Mouse (Mus musculus) hindbrain, embryonic 13.5 days (tissue): Measurements from ENCODE around the gene Uevld. TPM values are rescaled to one million over a fixed set of nuclear protein-coding genes. Genes with fewer than 3 reads are reported as not detected.
"Not testable (repeated sequence)": the region's sequence is repeated elsewhere in the genome, so short reads cannot be mapped to it uniquely, and the experiment has no call there.

Source experiments
- ATAC-seq: fragments of 200-750 bp; cut with Nextera tagmentation; 2 replicates; pipeline ENCODE4 v1.8.0; 2017; ENCODE audit warnings: moderate TSS enrichment; ENCODE audit not compliant: low FRiP score
- H3K27ac ChIP-seq: fragments of 300-500 bp; sonication (generic); 2 replicates; pipeline ENCODE4 v1.5.1; 2015; ENCODE audit warnings: inconsistent platforms, mild to moderate bottlenecking, moderate library complexity
- H3K27me3 ChIP-seq: fragments of 300-500 bp; sonication (generic); 2 replicates; pipeline ENCODE4 v1.6.1; 2015; ENCODE audit warnings: mild to moderate bottlenecking, inconsistent platforms
- H3K36me3 ChIP-seq: fragments of 300-500 bp; sonication (generic); 2 replicates; pipeline ENCODE4 v1.6.1; 2015; ENCODE audit warnings: mild to moderate bottlenecking, inconsistent platforms
- H3K4me1 ChIP-seq: fragments of 300-500 bp; sonication (generic); replicated peaks from 2 replicates; pipeline ENCODE4 v1.6.1; 2015; ENCODE audit warnings: inconsistent platforms
- H3K4me2 ChIP-seq: fragments of 300-500 bp; sonication (generic); 2 replicates; pipeline ENCODE4 v1.6.1; 2015; ENCODE audit warnings: inconsistent platforms, mild to moderate bottlenecking, moderate library complexity
- H3K4me3 ChIP-seq: fragments of 300-500 bp; sonication (generic); 2 replicates; pipeline ENCODE4 v1.5.1; 2015; ENCODE audit warnings: mild to moderate bottlenecking, inconsistent platforms
- H3K9ac ChIP-seq: fragments of 300-500 bp; sonication (generic); 2 replicates; pipeline ENCODE4 v1.6.1; 2015; ENCODE audit warnings: mild to moderate bottlenecking, inconsistent platforms
- H3K9me3 ChIP-seq: fragments of 300-500 bp; sonication (generic); 2 replicates; pipeline ENCODE4 v1.6.1; 2016; ENCODE audit warnings: inconsistent platforms
- WGBS: fragments of 180-500 bp; shearing (Covaris S2); methylation state at CpG from one replicate; pipeline ENCODE4 v1.1.7; 2015; 5-methylcytosine and 5-hydroxymethylcytosine counted together
- polyA plus RNA-seq: library from polyadenylated mRNA; unstranded; fragments of >200 nt; fragmentation: Nextera tagmentation; extraction: Ambion mirVana; gene quantifications from 2 replicates; pipeline ENCODE4 v1.2.1, GENCODE M21; 2015

Uevld gene
- polyA plus RNA-seq, 1 experiment from 2014 or later = 5.0 TPM

- Histone ChIP-seq H3K4me1 (peaks cover 9% of the 10 kb centered on the region), H3K9ac (no peak overlapping the region), H3K4me2 (no peak overlapping the region), H3K27me3 (no peaks in the 10 kb centered on the region), H3K9me3 (no peaks in the 10 kb centered on the region), H3K27ac (no peak overlapping the region), H3K36me3 (peaks cover 73% of the 10 kb centered on the region), H3K4me3 (no peak overlapping the region)
- ATAC-seq = no peak
- 94% methylated on average over 3 of the region's 3 CpGs for WGBS
Measured at GRCm38 (mm10) chr7:46995558-46995957, 37.2 kb upstream of the Uevld start.

DNA sequence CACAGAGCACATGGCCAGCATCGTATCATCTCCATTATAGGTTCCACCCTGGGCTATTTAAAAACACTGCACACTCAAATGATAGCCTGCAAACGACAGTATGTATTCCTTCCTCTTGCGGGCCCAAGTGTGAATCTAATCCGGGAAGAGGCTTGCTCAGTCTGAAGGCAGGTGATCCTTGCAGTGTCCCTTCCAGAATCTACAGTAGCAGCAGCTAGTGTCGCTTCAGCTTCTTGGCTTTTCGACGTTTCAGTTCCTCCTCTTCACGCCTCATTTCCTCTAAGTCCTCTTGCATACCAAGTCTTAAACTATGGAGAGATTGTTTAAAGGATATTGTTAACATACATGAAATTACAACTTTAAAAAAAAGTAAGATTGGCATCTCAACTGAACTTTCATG is 34.8 kb upstream of the Uevld start:
- no peak overlapping the region for H3K9ac ChIP-seq
- ATAC-seq = no peak
- no peak overlapping the region for H3K27ac ChIP-seq
- peaks cover 64% of the 10 kb centered on the region for H3K36me3 ChIP-seq
- H3K27me3 ChIP-seq = no peaks in the 10 kb centered on the region
- no peak overlapping the region for H3K4me2 ChIP-seq
- H3K4me1 ChIP-seq = no peaks in the 10 kb centered on the region
- no peaks in the 10 kb centered on the region for H3K9me3 ChIP-seq
- no peak overlapping the region for H3K4me3 ChIP-seq
- 86% methylated on average over 8 of the region's 8 CpGs for WGBS

DNA sequence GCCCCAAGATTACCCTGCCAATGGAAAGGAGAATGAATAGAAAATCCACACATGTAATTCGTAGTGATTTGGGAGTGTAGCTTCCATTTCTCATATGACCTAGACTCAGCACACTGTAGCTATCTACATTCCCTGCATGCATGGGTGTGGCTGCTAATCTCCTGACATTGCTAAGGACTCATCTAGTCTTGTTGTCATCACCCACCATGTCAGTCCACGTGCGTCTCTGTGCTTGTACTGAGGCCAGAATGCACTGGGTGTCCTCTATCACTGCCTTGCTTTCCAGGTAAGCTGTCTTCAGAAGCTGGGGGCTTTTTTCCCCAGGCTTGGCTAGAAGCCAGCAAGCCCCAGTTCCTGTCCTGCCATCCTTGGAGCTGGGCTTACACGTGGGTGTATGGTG is 31.1 kb upstream of the Uevld start:
- not testable (repeated sequence) for ATAC-seq, H3K9me3 ChIP-seq, H3K4me3 ChIP-seq, H3K27me3 ChIP-seq, H3K9ac ChIP-seq, H3K4me2 ChIP-seq, H3K4me1 ChIP-seq, H3K27ac ChIP-seq
- peaks cover 32% of the 10 kb centered on the region for H3K36me3 ChIP-seq
- WGBS = 82% methylated on average over 4 of the region's 4 CpGs

GRCm38 (mm10) chr7:46987073-46987472 is 28.7 kb upstream of the Uevld start:
- Histone ChIP-seq H3K9me3 (no peaks in the 10 kb centered on the region), H3K27me3 (no peaks in the 10 kb centered on the region), H3K4me1 (peaks cover 4% of the 10 kb centered on the region; the same call in 1 of the 2 replicates), H3K27ac (no peak overlapping the region), H3K9ac (no peak overlapping the region), H3K36me3 (peaks cover 12% of the 10 kb centered on the region), H3K4me3 (no peak overlapping the region), H3K4me2 (no peak overlapping the region)
- ATAC-seq = no peak
- 53% methylated on average over 2 of the region's 2 CpGs for WGBS

GRCm38 (mm10) chr7:46986646-46987045 is 28.3 kb upstream of the Uevld start:
- Histone ChIP-seq H3K4me3 (no peak overlapping the region), H3K4me1 (peaks cover 4% of the 10 kb centered on the region; the same call in 1 of the 2 replicates), H3K4me2 (no peak overlapping the region), H3K9ac (no peak overlapping the region), H3K36me3 (peaks cover 8% of the 10 kb centered on the region; the same call in 1 of the 2 replicates), H3K27ac (no peak overlapping the region), H3K27me3 (no peaks in the 10 kb centered on the region), H3K9me3 (no peaks in the 10 kb centered on the region)
- no peak for ATAC-seq
- 62% methylated on average over 5 of the region's 5 CpGs for WGBS

DNA sequence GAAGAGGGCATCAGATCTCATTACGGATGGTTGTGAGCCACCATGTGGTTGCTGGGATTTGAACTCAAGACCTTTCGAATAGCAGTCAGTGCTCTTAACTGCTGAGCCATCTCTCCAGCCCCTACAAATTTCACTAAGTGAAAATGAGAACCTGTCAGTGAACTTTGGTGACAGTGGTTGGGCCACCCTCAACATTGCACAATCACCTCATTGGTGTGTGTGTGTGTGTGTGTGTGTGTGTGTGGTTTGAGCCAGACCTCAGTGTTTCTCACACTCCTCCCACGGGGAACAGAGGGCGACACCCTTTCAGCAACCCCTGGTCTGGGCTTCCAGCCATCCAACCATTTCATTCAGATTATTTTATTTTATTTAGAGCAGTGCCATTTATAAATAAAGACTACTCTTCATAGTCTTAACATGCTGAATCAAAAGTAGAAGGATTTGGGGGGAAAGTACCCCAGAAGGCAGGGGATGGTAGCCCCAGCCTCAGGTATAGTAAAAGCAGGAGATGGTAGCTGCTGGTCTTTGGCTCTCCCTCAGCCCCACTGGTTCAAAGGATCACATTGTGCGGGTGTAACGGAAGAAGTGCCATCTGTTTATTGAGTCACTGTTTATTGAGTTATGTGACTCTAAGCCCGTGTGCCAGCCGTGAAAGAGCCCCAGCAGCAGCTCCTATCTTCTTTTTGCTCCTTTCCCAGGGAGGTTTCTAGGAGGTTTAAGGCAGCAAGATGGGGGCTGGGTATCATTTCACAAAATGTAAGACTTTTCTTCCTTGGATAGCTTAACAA is 27.6 kb upstream of the Uevld start:
- Histone ChIP-seq H3K4me1 (peaks cover 4% of the 10 kb centered on the region; the same call in 1 of the 2 replicates), H3K9me3 (no peaks in the 10 kb centered on the region), H3K4me2 (no peak overlapping the region), H3K27me3 (no peaks in the 10 kb centered on the region), H3K27ac (no peak overlapping the region), H3K4me3 (no peak overlapping the region), H3K36me3 (0 out of 2 replicates have a peak, but pooled peaks cover 5% of the 10 kb centered on the region), H3K9ac (no peak overlapping the region)
- 66% methylated on average over 8 of the region's 8 CpGs for WGBS
- no peak for ATAC-seq

GRCm38 (mm10) chr7:46983280-46983679 is 25.0 kb upstream of the Uevld start, which contains the start of gene Gm9999:
Gene Gm9999 (plus strand): TSS chr7:46983580.
- 98% methylated on average over 3 of the region's 3 CpGs for WGBS
- ATAC-seq = no peak
- Histone ChIP-seq H3K27ac (no peak within 1 kb of the TSS), H3K4me3 (no peak within 1 kb of the TSS), H3K4me2 (no peak within 1 kb of the TSS), H3K36me3 (no peaks in the 10 kb centered on the region), H3K4me1 (peaks cover 4% of the 10 kb centered on the region; the same call in 1 of the 2 replicates), H3K9ac (no peak within 1 kb of the TSS), H3K27me3 (no peaks in the 10 kb centered on the region), H3K9me3 (no peaks in the 10 kb centered on the region)

DNA sequence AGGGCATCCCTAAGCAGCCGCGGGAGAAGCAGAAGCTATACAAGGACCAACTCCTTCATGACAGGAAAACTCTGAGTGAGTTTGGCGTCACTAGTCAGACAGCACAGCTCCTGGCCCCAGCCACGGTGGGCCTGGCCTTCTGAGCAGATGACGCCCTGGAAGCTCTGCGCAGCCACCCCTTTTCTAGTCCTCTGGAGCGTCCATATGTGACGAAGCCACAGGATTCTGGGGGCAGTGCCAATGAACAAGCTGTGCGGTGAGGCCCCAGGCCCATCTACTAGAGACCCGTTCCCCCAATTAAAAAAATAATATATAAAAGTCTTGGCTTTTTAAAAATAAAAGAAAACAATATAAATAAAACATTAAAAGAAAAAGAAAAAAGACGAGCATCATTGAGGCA is 17.1 kb upstream of the Uevld start:
- Histone ChIP-seq H3K4me3 (no peak overlapping the region), H3K4me1 (no peaks in the 10 kb centered on the region), H3K9ac (no peak overlapping the region), H3K4me2 (no peak overlapping the region), H3K36me3 (no peaks in the 10 kb centered on the region), H3K27me3 (no peaks in the 10 kb centered on the region), H3K27ac (no peak overlapping the region), H3K9me3 (no peaks in the 10 kb centered on the region; the same call in 1 of the 2 replicates)
- no peak for ATAC-seq
- WGBS = 89% methylated on average over 11 of the region's 11 CpGs

DNA sequence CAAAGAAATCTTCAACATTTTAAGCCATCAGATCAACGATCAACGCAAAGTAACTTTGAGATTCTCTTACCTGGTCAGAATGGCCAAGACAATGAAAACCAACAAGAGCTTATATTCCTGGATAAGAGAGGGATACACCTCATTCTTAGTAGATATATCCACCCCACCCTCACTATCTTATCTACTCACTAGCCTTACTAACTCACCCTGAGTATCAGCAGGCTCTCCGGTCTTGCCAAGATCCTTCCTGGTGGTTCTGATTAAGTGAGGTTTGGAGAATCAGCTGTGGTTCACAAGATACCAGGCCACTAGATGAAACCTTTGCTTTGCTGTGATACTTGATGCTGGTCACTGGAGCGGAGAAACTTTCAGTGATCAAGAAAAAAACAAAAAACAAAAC is 16.3 kb upstream of the Uevld start:
- Histone ChIP-seq H3K4me3 (no peak overlapping the region), H3K4me1 (no peaks in the 10 kb centered on the region), H3K9ac (no peak overlapping the region), H3K27me3 (no peaks in the 10 kb centered on the region), H3K9me3 (no peaks in the 10 kb centered on the region; the same call in 1 of the 2 replicates), H3K4me2 (no peak overlapping the region), H3K27ac (no peak overlapping the region), H3K36me3 (no peaks in the 10 kb centered on the region)
- no peak for ATAC-seq
- WGBS = 91% methylated on average over 4 of the region's 4 CpGs

- no peak overlapping the region for H3K4me2 ChIP-seq
- no peaks in the 10 kb centered on the region for H3K4me1 ChIP-seq
- no peaks in the 10 kb centered on the region; the same call in 1 of the 2 replicates for H3K9me3 ChIP-seq
- no peaks in the 10 kb centered on the region for H3K36me3 ChIP-seq
- H3K4me3 ChIP-seq = no peak overlapping the region
- H3K27me3 ChIP-seq = no peaks in the 10 kb centered on the region
- 90% methylated on average over 4 of the region's 4 CpGs for WGBS
- no peak for ATAC-seq
- H3K27ac ChIP-seq = no peak overlapping the region
- no peak overlapping the region for H3K9ac ChIP-seq
Measured at GRCm38 (mm10) chr7:46969898-46970297, 11.6 kb upstream of the Uevld start.

DNA sequence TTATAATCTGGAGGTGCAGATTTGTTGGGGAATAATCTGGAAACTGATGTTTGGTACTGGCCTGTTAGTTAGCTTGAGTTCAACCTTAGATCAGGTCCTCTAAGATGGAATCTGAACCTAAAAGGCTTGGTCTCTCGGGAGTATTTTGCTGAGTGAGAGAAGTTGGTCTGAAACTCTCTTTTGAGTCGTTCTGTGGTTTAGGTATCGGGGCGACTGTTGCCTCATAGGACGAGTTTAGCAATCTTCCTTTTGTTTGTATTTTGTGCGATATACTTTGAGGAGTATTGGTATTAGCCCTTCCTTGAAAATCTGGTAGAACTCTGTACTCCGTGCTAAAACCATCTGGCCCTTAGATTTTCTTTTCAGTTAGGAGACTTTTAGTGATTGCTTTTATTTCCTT is 5.7 kb upstream of the Uevld start:
- Histone ChIP-seq H3K9ac (no peak overlapping the region), H3K4me2 (no peak overlapping the region), H3K4me3 (no peak overlapping the region), H3K4me1 (peaks cover 12% of the 10 kb centered on the region; the same call in 1 of the 2 replicates), H3K36me3 (no peaks in the 10 kb centered on the region), H3K27ac (no peak overlapping the region), H3K9me3 (no peaks in the 10 kb centered on the region), H3K27me3 (peaks cover 11% of the 10 kb centered on the region)
- no peak for ATAC-seq
- 86% methylated on average over 7 of the region's 7 CpGs for whole genome bisulfite sequencing

DNA sequence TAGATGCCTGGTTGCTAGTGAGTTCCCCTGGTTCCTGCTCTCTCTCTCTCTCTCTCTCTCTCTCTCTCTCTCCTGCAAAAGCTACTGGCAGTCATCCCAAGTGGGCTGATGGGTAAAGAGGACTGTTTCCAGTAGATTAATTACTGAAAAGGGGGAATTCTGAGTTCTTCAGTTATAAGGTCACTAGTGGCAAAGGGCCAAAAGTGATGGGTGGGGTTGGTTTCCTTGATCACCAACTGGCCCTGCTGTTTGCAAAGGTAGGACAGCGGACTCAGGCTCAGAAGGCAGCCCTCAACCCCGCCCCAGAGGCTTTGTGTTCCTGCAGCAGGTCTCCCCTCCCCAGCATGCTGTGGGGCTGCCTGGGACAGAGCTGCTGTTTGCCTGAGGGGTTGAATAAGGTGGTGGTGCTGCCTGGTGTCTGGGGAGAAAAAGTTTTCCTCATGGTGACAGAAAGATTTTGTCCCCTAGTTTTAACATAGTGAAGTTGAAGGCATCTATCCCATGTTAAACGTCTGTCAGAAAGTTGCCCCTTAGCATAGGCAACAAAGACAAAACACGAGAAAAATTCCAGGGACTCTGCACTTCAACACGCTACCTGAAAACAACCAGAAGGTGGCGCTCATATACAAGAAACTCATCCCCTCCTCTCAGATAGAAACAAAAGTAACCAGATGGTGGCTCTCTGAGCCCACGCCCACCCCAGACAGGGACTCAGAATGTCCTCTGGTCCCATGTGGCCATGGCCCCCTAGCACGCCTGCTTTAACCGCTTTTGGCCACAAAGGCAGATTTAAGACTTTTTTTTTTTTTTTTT is 4.7 kb upstream of the Uevld start:
- H3K36me3 ChIP-seq = no peaks in the 10 kb centered on the region
- H3K4me1 ChIP-seq = peaks cover 12% of the 10 kb centered on the region
- H3K4me3 ChIP-seq = no peak overlapping the region
- peak overlapping the region; percentile 29; the same call in 1 of the 2 replicates for H3K4me2 ChIP-seq
- no peaks in the 10 kb centered on the region for H3K9me3 ChIP-seq
- peaks cover 11% of the 10 kb centered on the region for H3K27me3 ChIP-seq
- 1% methylated on average over 9 of the region's 9 CpGs for WGBS
- no peak overlapping the region for H3K9ac ChIP-seq
- ATAC-seq = peak; percentile 73
- H3K27ac ChIP-seq = peak overlapping the region; percentile 58
